Mouse (Mus musculus) urinary bladder, adult 2 months (tissue): ENCODE measurements around the gene Xrcc5. TPM values are rescaled to one million over a fixed set of nuclear protein-coding genes. Genes with fewer than 3 reads are reported as not detected.

Source experiments
- DNase-seq: peaks from one replicate; pipeline ENCODE4 v3.0.0; 2022; ENCODE audit warnings: low spot score
- polyA plus RNA-seq: library from polyadenylated mRNA; depleted of rRNA; stranded (reverse); fragments of >200 nt; gene quantifications from 2 replicates; pipeline ENCODE4 v1.2.3, GENCODE M21; 2012; rRNA removed

Xrcc5 gene
- 17.8 and 18.4 TPM in 2 replicates for polyA plus RNA-seq

GRCm38 (mm10) chr1:72307317-72307798 is at the start of gene Xrcc5:
Gene Xrcc5, plus strand, starts transcription at chr1:72307421.
- DNase-seq = peak; percentile 69

GRCm38 (mm10) chr1:72263099-72263498 is 44.1 kb upstream of the Xrcc5 start:
- no peak for DNase-seq

- DNase-seq = no peak
These were observed 29.1 kb upstream of the Xrcc5 start for GRCm38 (mm10) chr1:72278085-72278484.

GRCm38 (mm10) chr1:72282604-72283003 is 24.6 kb upstream of the Xrcc5 start:
- DNase-seq = no peak

GRCm38 (mm10) chr1:72283992-72284485 is 23.2 kb upstream of the Xrcc5 start, which contains the start of the genes Pecr and Tmem169:
Gene Pecr, minus strand, starts transcription at chr1:72284314.
Gene Tmem169, plus strand, starts transcription at chr1:72284369.
- peak; percentile 75 for DNase-seq

- no peak for DNase-seq
These were observed 22.7 kb upstream of the Xrcc5 start for GRCm38 (mm10) chr1:72284539-72284938.

- no peak for DNase-seq
These were observed 20.3 kb upstream of the Xrcc5 start for GRCm38 (mm10) chr1:72286904-72287303.

- DNase-seq = no peak
These were observed 19.3 kb upstream of the Xrcc5 start for GRCm38 (mm10) chr1:72287893-72288292.

GRCm38 (mm10) chr1:72288527-72289150 is 18.6 kb upstream of the Xrcc5 start:
- DNase-seq = no peak

GRCm38 (mm10) chr1:72290896-72291295 is 16.3 kb upstream of the Xrcc5 start:
- no peak for DNase-seq

GRCm38 (mm10) chr1:72291421-72291820 is 15.8 kb upstream of the Xrcc5 start:
- no peak for DNase-seq

- DNase-seq = no peak
These were observed 15.3 kb upstream of the Xrcc5 start for GRCm38 (mm10) chr1:72291925-72292324.

GRCm38 (mm10) chr1:72293869-72294663 is 13.2 kb upstream of the Xrcc5 start:
- no peak for DNase-seq

- no peak for DNase-seq
These were observed 11.5 kb upstream of the Xrcc5 start for GRCm38 (mm10) chr1:72295746-72296145.

GRCm38 (mm10) chr1:72301845-72302244 is 5.4 kb upstream of the Xrcc5 start:
- DNase-seq = no peak

GRCm38 (mm10) chr1:72306241-72306640 is 980 bp upstream of the Xrcc5 start:
- no peak for DNase-seq

GRCm38 (mm10) chr1:72306679-72307181 is 491 bp upstream of the Xrcc5 start:
- no peak for DNase-seq

- DNase-seq = no peak
These were observed 1.7 kb downstream of the Xrcc5 start for GRCm38 (mm10) chr1:72308919-72309318.

GRCm38 (mm10) chr1:72309744-72310424 is 2.7 kb downstream of the Xrcc5 start:
- no peak for DNase-seq

- no peak for DNase-seq
These were observed 5.6 kb downstream of the Xrcc5 start for GRCm38 (mm10) chr1:72312701-72313398.

GRCm38 (mm10) chr1:72313399-72314039 is 6.3 kb downstream of the Xrcc5 start:
- DNase-seq = no peak
